Mouse (Mus musculus) heart, postnatal 0 days (tissue): ENCODE measurements around the gene Lingo3.

Experiments used
- CTCF ChIP-seq: IDR thresholded peaks from 2 replicates; pipeline ENCODE4 v1.5.1; 2016; ENCODE audit warnings: antibody characterized with exemption, control low read depth, low read depth
- EP300 ChIP-seq: IDR thresholded peaks from 2 replicates; pipeline ENCODE4 v1.6.1; 2016; ENCODE audit warnings: antibody characterized with exemption, low read depth

- TF ChIP-seq CTCF: no peak
- TF ChIP-seq EP300: no peak
Measured at GRCm38 (mm10) chr10:80857386-80857785, 13.5 kb upstream of the Lingo3 start.
